Comparison of ENCODE assay signal across 16 mouse cellular contexts in genomic region chr9:63709266-63709665, GRCm38 (mm10). TPM values are rescaled to one million over a fixed set of nuclear protein-coding genes. Genes with fewer than 3 reads are reported as not detected.
A peak's percentile ranks its signal among the peaks of the same experiment; 100 is the strongest.
DNase-seq lines count a peak whose midpoint lies in the region; ATAC-seq and TF ChIP-seq lines count a peak whose summit lies in the region.
"Had no signal": no experiment of that assay in that cellular context is flagged by ENCODE, and none has a peak within 500 bp of the region (broad histone marks: within the 10 kb centered on the region; RNA-seq: fewer than 3 reads in every experiment).

No protein-coding gene starts in this region.

- 0 out of 2 replicates have a peak, but pooled peaks cover 2% of the 10 kb centered on the region for H3K36me3 ChIP-seq in heart, adult 2 months (ENCODE audit: control insufficient read depth, insufficient read depth, low read length)
- peaks cover 9% of the 10 kb centered on the region; the same call in 1 of the 2 replicates for H3K36me3 ChIP-seq in liver, postnatal 0 days (replicated peaks; ENCODE audit: insufficient read depth, low read length)
- H3K36me3 ChIP-seq in liver, embryonic 12.5 days = peaks cover 13% of the 10 kb centered on the region
- H3K36me3 ChIP-seq in E14TG2a.4 (ENCODE audit: insufficient read depth, low read length) = no peaks in the 10 kb centered on the region; the same call in 1 of the 2 replicates
- H3K36me3 ChIP-seq: forebrain, embryonic 15.5 days; neural tube, embryonic 13.5 days had no signal

- peaks cover 30% of the 10 kb centered on the region for H3K4me1 ChIP-seq in heart, adult 2 months (ENCODE audit: control insufficient read depth, insufficient read depth, low read length)
- peaks cover 37% of the 10 kb centered on the region for H3K4me1 ChIP-seq in liver, postnatal 0 days (ENCODE audit: insufficient read depth)
- H3K4me1 ChIP-seq in liver, embryonic 12.5 days = peaks cover 66% of the 10 kb centered on the region
- H3K4me1 ChIP-seq in E14TG2a.4 (replicated peaks; ENCODE audit: low read depth, low read length) = peaks cover 17% of the 10 kb centered on the region
- peaks cover 4% of the 10 kb centered on the region for H3K4me1 ChIP-seq in cortical plate, adult 2 months (ENCODE audit: control insufficient read depth, insufficient read depth, low read length)

- no peak for TF ChIP-seq EP300 in heart, adult 2 months (IDR thresholded peaks at IDR 0.05; ENCODE audit: insufficient read depth, low read depth, low read length)
- TF ChIP-seq EP300 in liver, postnatal 0 days (IDR thresholded peaks at IDR 0.05; ENCODE audit: low read depth) = no peak

- TF ChIP-seq CTCF in heart, adult 2 months (IDR thresholded peaks at IDR 0.05) = peak; percentile 22; the same call in 1 of the 2 replicates
- peak; percentile 59 for TF ChIP-seq CTCF in liver, postnatal 0 days (IDR thresholded peaks at IDR 0.05; ENCODE audit: low read depth)
- peak; percentile 69 for TF ChIP-seq CTCF in E14TG2a.4 (conservative IDR thresholded peaks at IDR 0.05; ENCODE audit: low read length)
- peak; percentile 18; the same call in 1 of the 2 replicates for TF ChIP-seq CTCF in cortical plate, adult 2 months (IDR thresholded peaks at IDR 0.05; ENCODE audit: extremely low read depth, insufficient read depth, low read length)

- TF ChIP-seq POLR2A in heart, adult 2 months (IDR thresholded peaks at IDR 0.05; ENCODE audit: insufficient read depth, low read depth, low read length) = no peak
- no peak for TF ChIP-seq POLR2A in cortical plate, adult 2 months (IDR thresholded peaks at IDR 0.05; ENCODE audit: extremely low read depth, insufficient read depth, low read length)

- ATAC-seq in liver, postnatal 0 days = no peak
- no peak for ATAC-seq in liver, embryonic 12.5 days
- ATAC-seq: forebrain, embryonic 15.5 days had no signal

- no peak overlapping the region for H3K9ac ChIP-seq in heart, adult 2 months (ENCODE audit: low read depth, low read length)
- H3K9ac ChIP-seq in liver, postnatal 0 days (replicated peaks) = no peak overlapping the region
- H3K9ac ChIP-seq in liver, embryonic 12.5 days = no peak overlapping the region
- H3K9ac ChIP-seq: embryonic facial prominence, embryonic 15.5 days; forebrain, embryonic 15.5 days; limb, embryonic 15.5 days; neural tube, embryonic 13.5 days had no signal

- H3K27ac ChIP-seq in heart, adult 2 months = no peak overlapping the region
- no peak overlapping the region for H3K27ac ChIP-seq in liver, postnatal 0 days (ENCODE audit: low read depth)
- H3K27ac ChIP-seq in liver, embryonic 12.5 days = no peak overlapping the region
- H3K27ac ChIP-seq in cortical plate, adult 2 months (ENCODE audit: insufficient read depth, low read length) = no peak overlapping the region
- H3K27ac ChIP-seq: embryonic facial prominence, embryonic 15.5 days; forebrain, embryonic 15.5 days; limb, embryonic 15.5 days; neural tube, embryonic 13.5 days had no signal

- H3K79me2 ChIP-seq in heart, adult 2 months (replicated peaks; ENCODE audit: control insufficient read depth, insufficient read depth, low read length) = 0 out of 2 replicates have a peak, but pooled peaks cover 1% of the 10 kb centered on the region

- H3K4me3 ChIP-seq in heart, adult 2 months = no peak overlapping the region
- H3K4me3 ChIP-seq in liver, postnatal 0 days (ENCODE audit: low read depth, low read length) = no peak overlapping the region
- no peak overlapping the region for H3K4me3 ChIP-seq in liver, embryonic 12.5 days
- H3K4me3 ChIP-seq in E14TG2a.4 (replicated peaks; ENCODE audit: low read length) = no peak overlapping the region
- H3K4me3 ChIP-seq in cortical plate, adult 2 months (ENCODE audit: insufficient read depth, low read length) = no peak overlapping the region
- H3K4me3 ChIP-seq: embryonic facial prominence, embryonic 15.5 days; forebrain, embryonic 15.5 days; limb, embryonic 15.5 days; neural tube, embryonic 13.5 days had no signal

- no peak overlapping the region for H3K4me2 ChIP-seq in liver, postnatal 0 days (ENCODE audit: low read depth, low read length)
- no peak overlapping the region for H3K4me2 ChIP-seq in liver, embryonic 12.5 days
- H3K4me2 ChIP-seq: embryonic facial prominence, embryonic 15.5 days; forebrain, embryonic 15.5 days; heart, embryonic 11.5 days; limb, embryonic 15.5 days; neural tube, embryonic 13.5 days had no signal

- no peaks in the 10 kb centered on the region for H3K27me3 ChIP-seq in heart, adult 2 months (ENCODE audit: control insufficient read depth, insufficient read depth, low read length)
- no peaks in the 10 kb centered on the region for H3K27me3 ChIP-seq in liver, postnatal 0 days (ENCODE audit: insufficient read depth, low read length)
- no peaks in the 10 kb centered on the region for H3K27me3 ChIP-seq in liver, embryonic 12.5 days (replicated peaks)
- no peaks in the 10 kb centered on the region for H3K27me3 ChIP-seq in E14TG2a.4 (ENCODE audit: insufficient read depth, low read length)
- H3K27me3 ChIP-seq: embryonic facial prominence, embryonic 15.5 days; forebrain, embryonic 15.5 days; limb, embryonic 15.5 days; neural tube, embryonic 13.5 days had no signal

- H3K9me3 ChIP-seq in liver, postnatal 0 days (ENCODE audit: low read length) = no peaks in the 10 kb centered on the region
- H3K9me3 ChIP-seq in liver, embryonic 12.5 days (replicated peaks) = peaks cover 9% of the 10 kb centered on the region; the same call in 1 of the 2 replicates
- H3K9me3 ChIP-seq in E14TG2a.4 (ENCODE audit: low read length) = no peaks in the 10 kb centered on the region
- H3K9me3 ChIP-seq: embryonic facial prominence, embryonic 15.5 days; forebrain, embryonic 15.5 days; limb, embryonic 15.5 days had no signal

- intact Hi-C loops in heart, adult 2 months (cut with DNase I) = loop anchor here (5.0 kb wide), 1 partner anchor 42 kb away; no protein-coding TSS in a partner anchor
- intact Hi-C loops in heart, postnatal 14 days (cut with DNase I) = loop anchor here (5.0 kb wide), 1 partner anchor 48 kb away; the partner anchor contains the start of gene Smad3

- no peak for DNase-seq in heart, adult 2 months
- no peak for DNase-seq in heart, postnatal 14 days
- DNase-seq in liver, postnatal 0 days = no peak
- no peak for DNase-seq in MN1 (ENCODE audit: low spot score)
- no peak for DNase-seq in layer of hippocampus, adult 9-11 months
- DNase-seq: gastrocnemius, postnatal 10 days; kidney, adult 11 months; midbrain, embryonic 14.5 days had no signal

RNA-seq across cellular contexts. Expression of gene Smad3, which starts 48.5 kb away (rescaled TPM):
- 10 to 100 TPM; 12.4 to 13.0 TPM for total RNA-seq in heart, adult 2 months (2021)
- 18.4 and 24.0 TPM in 2 replicates for polyA plus RNA-seq in heart, adult 2 months (2012; rRNA removed)
- 10 to 100 TPM; 13.2 to 14.8 TPM for total RNA-seq in heart, postnatal 14 days (2021)
- polyA plus RNA-seq in liver, postnatal 0 days (2015; fragmentation: Nextera tagmentation; extraction: Ambion mirVana) = 1.9 and 2.1 TPM in 2 replicates
- polyA plus RNA-seq in liver, embryonic 12.5 days (2016; fragmentation: Nextera tagmentation; extraction: Ambion mirVana) = 5.8 and 7.2 TPM in 2 replicates
- 40.3 and 46.8 TPM in 2 replicates for polyA plus RNA-seq in cortical plate, adult 2 months (2012; rRNA removed)

Comparison
In these comparisons a context has a peak if more than half of its experiments do, and no peak if none do; other contexts are left out.
1. CTCF ChIP-seq: peak in every context shown above with its lines; median percentile 69 in E14TG2a.4; 59 in liver, postnatal 0 days; 22 in heart, adult 2 months; 18 in cortical plate, adult 2 months.